Mouse (Mus musculus): ENCODE results near the gene Popdc2.

- TF ChIP-seq TCF12 (IDR thresholded peaks at IDR 0.05; ENCODE audit: low read depth, low read length) (no peak), MAFK (IDR thresholded peaks at IDR 0.05; ENCODE audit: borderline replicate concordance, low read depth, low read length) (no peak), EP300 (IDR thresholded peaks at IDR 0.05; ENCODE audit: low read depth in 1 of 2, low read length in 2 of 2) (no peak), CHD1 (IDR thresholded peaks at IDR 0.05; ENCODE audit: low read depth, low read length) (no peak), POLR2A (IDR thresholded peaks at IDR 0.05; ENCODE audit: control insufficient read depth in 1 of 2, insufficient read depth in 1 of 2, low read depth in 1 of 2, low read length in 2 of 2, poor library complexity in 1 of 2) (no peak), SMC3 (IDR thresholded peaks at IDR 0.05; ENCODE audit: low read depth, low read length) (no peak), NRF1 (IDR thresholded peaks at IDR 0.05; ENCODE audit: insufficient read depth, low read depth, low read length, poor library complexity, severe bottlenecking) (no peak), ETS1 (IDR thresholded peaks at IDR 0.05; ENCODE audit: low read depth, low read length) (no peak)
These were observed 25.4 kb downstream of the Popdc2 start for GRCm38 (mm10) chr16:38387389-38387788.
